Mouse (Mus musculus) effector memory CD4-positive, alpha-beta T cell, adult 5 months (primary cell): ENCODE data around the gene Gjc1. TPM values are rescaled to one million over a fixed set of nuclear protein-coding genes. Genes with fewer than 3 reads are reported as not detected.

ENCODE experiments used
- polyA plus RNA-seq: library from polyadenylated mRNA; unstranded; fragments of 100-300 nt; shearing (Covaris generic); gene quantifications from one replicate; pipeline ENCODE4 v1.2.1, GENCODE M21; 2017

Gjc1 gene
- polyA plus RNA-seq, result 0.16 TPM

DNA sequence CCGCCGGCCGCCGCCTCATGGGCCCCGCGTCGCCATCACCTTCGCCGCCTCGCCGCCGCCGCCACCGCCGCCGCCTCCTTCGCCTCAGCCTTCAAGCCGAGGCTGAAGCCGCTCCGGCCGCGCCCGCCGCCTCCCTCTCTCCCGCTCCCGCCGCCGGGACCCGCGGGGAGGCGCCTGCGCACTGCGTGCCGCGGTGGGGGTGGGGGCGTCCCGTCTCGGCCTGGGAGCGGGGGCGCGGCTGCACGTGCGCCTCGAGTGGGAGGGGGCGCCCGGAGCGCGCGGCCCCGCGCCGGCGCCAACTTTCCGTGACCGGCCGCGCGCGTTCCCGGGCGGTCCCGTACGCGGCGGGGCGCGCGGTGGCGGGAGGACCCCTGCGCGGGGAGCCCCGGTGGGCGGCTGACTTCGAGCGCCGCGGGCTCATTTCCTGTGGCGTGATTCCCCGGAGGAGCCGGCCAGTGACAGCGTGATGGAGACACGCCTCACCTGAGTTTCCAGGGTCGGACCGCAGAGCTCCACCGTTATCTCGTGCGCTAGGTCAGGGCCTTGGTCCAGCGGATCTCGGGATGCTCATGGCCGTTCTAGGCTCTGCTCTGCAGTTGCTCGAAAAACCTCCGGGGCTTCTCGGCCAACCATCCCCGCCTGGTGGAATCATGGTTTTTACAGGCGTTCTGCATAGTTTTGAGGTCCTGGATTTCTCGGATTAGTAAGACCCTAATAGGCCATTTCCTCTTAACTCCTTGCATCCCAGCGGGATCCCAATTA lies at the start of gene Gjc1:
TSS of gene Gjc1 (minus strand) at position 680 of the 762 bp plus-strand sequence.

DNA sequence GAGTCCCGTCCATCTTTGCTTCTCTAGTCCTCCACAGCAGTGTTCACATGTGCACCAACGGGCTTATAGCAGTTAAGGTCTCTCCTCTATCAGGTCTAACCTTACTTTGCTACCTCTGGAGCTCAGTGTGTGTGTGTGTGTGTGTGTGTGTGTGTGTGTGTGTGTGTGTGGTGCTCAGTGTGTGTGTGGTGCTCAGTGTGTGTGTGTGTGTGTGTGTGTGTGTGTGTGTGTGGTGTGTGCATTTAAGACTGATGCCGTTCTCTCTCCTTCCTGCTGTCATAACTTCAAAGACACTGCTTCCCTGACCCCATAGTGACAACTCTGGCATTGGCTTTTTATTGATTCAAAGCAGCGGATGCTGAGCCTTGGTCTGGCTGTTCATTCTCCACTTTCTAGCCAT lies 16.0 kb upstream of the Gjc1 start, which contains the start of gene Higd1b:
TSS of gene Higd1b (plus strand) at position 301 of the 400 bp plus-strand sequence.

GRCm38 (mm10) chr11:102761309-102762210 lies 57.9 kb downstream of the Gjc1 start, which contains the start of gene Adam11:
TSS of gene Adam11 (plus strand) at chr11:102761439.

Other genes with a start within 250 kb of the Gjc1 start
- gene Gm11627, start 240.2 kb downstream of the Gjc1 start, polyA plus RNA-seq, result not detected
- gene Fzd2, start 215.3 kb downstream of the Gjc1 start, polyA plus RNA-seq, result not detected
- not detected for gene Meioc, start 156.0 kb downstream of the Gjc1 start, polyA plus RNA-seq
- gene Ccdc43, start 121.9 kb downstream of the Gjc1 start, polyA plus RNA-seq, result 31.9 TPM
- not detected for gene Adam11, start 58.3 kb downstream of the Gjc1 start, polyA plus RNA-seq
- gene Higd1b, start 16.1 kb upstream of the Gjc1 start, polyA plus RNA-seq, result not detected
- 111 TPM for gene Eftud2, start 61.3 kb upstream of the Gjc1 start, polyA plus RNA-seq
- gene Ccdc103, start 61.5 kb upstream of the Gjc1 start, polyA plus RNA-seq, result not detected
- not detected for gene Fam187a, start 65.5 kb upstream of the Gjc1 start, polyA plus RNA-seq
- not detected for gene Gfap, start 81.2 kb upstream of the Gjc1 start, polyA plus RNA-seq
- gene Kif18b, start 105.4 kb upstream of the Gjc1 start, polyA plus RNA-seq, result 0.84 TPM
- not detected for gene C1ql1, start 127.0 kb upstream of the Gjc1 start, polyA plus RNA-seq
- gene Nmt1, start 208.5 kb upstream of the Gjc1 start, polyA plus RNA-seq, result 66.1 TPM
- gene Dcakd, start 208.6 kb upstream of the Gjc1 start, polyA plus RNA-seq, result 8.9 TPM